Mouse (Mus musculus) Patski (cell line): ENCODE data around the gene Rnf150. TPM values are rescaled to one million over a fixed set of nuclear protein-coding genes. Genes with fewer than 3 reads are reported as not detected.
A peak's percentile ranks its signal among the peaks of the same experiment; 100 is the strongest.

Experiments
- ATAC-seq: fragments of 100-300 bp; one replicate; pipeline ENCODE4 v1.8.0; 2021
- CTCF ChIA-PET: fragments of 350-600 bp; sonication (Branson Sonifier 250); formaldehyde crosslinking; loops from one replicate; lab custom pipeline; 2022; ENCODE audit warnings: inconsistent platforms; lab: Charles Lee
- POLR2A ChIA-PET: fragments of 350-600 bp; sonication (Branson Sonifier 250); formaldehyde crosslinking; loops from one replicate; lab custom pipeline; 2022; ENCODE audit warnings: antibody characterized with exemption, inconsistent platforms; lab: Charles Lee
- DNase-seq: peaks from one replicate; pipeline ENCODE4 v3.0.0-alpha.2; 2011; ENCODE audit warnings: low read depth, low spot score
- H3K27me3 ChIP-seq: fragments of 371-371 bp; one replicate; pipeline ENCODE4 v1.5.1; 2021
- CTCF ChIP-seq: fragments of 100-300 bp; IDR thresholded peaks from one replicate; pipeline ENCODE4 v1.5.1; 2021
- in situ Hi-C: fragments of 300-500 bp; cut with MboI; formaldehyde crosslinking; loops from 3 replicates; pipeline ENCODE4 v1.11.1; 2018; ENCODE audit warnings: low pct_unique_long_range_greater_than_20kb, mixed read lengths
- polyA plus RNA-seq: library from polyadenylated mRNA; unstranded; gene quantifications from one replicate; pipeline ENCODE4 v1.2.3, GENCODE M21; 2021

The Rnf150 gene
- polyA plus RNA-seq, 1 experiment from 2014 or later: 19.1 TPM

GRCm38 (mm10) chr8:83058951-83059350 lies 195.8 kb downstream of the Rnf150 start:
- no peak for TF ChIP-seq CTCF
- CTCF ChIA-PET: interaction anchor here (1.3 kb wide), 1 partner anchor 28 kb away, joined by 3 read pairs; no protein-coding TSS in a partner anchor
- H3K27me3 ChIP-seq: no peaks in the 10 kb centered on the region
- in situ Hi-C loops: no loop called here
- DNase-seq: no peak
- ATAC-seq: no peak
- POLR2A ChIA-PET: no interaction called here

GRCm38 (mm10) chr8:83060076-83060475 lies 196.9 kb downstream of the Rnf150 start:
- TF ChIP-seq CTCF: no peak

GRCm38 (mm10) chr8:83061257-83061656 lies 198.1 kb downstream of the Rnf150 start:
- no peak for DNase-seq
- H3K27me3 ChIP-seq: no peaks in the 10 kb centered on the region
- in situ Hi-C loops: no loop called here
- POLR2A ChIA-PET: no interaction called here
- ATAC-seq: no peak
- TF ChIP-seq CTCF: no peak
- CTCF ChIA-PET: no interaction called here

More at GRCm38 (mm10) chr8:83060076-83060475, 196.9 kb downstream of the Rnf150 start:
- no peak for DNase-seq
- CTCF ChIA-PET: no interaction called here
- POLR2A ChIA-PET: no interaction called here
- no peak for ATAC-seq
- in situ Hi-C loops: no loop called here
- H3K27me3 ChIP-seq: no peaks in the 10 kb centered on the region

GRCm38 (mm10) chr8:83061873-83062272 lies 198.7 kb downstream of the Rnf150 start:
- ATAC-seq (no peak), DNase-seq (no peak)
- no peak for TF ChIP-seq CTCF
- POLR2A ChIA-PET: no interaction called here
- H3K27me3 ChIP-seq: no peaks in the 10 kb centered on the region
- CTCF ChIA-PET: no interaction called here
- in situ Hi-C loops: no loop called here

- ChIA-PET POLR2A (no interaction called here), CTCF (no interaction called here)
- in situ Hi-C loops: no loop called here
- DNase-seq (no peak), ATAC-seq (no peak)
- H3K27me3 ChIP-seq: no peaks in the 10 kb centered on the region
- no peak for TF ChIP-seq CTCF
These were observed 199.1 kb downstream of the Rnf150 start for GRCm38 (mm10) chr8:83062276-83062675.

- H3K27me3 ChIP-seq: no peaks in the 10 kb centered on the region
- in situ Hi-C loops: no loop called here
- DNase-seq (no peak), ATAC-seq (no peak)
- POLR2A ChIA-PET: no interaction called here
- CTCF ChIA-PET: interaction anchor here (1.3 kb wide), 1 partner anchor 18 kb away, joined by 3 read pairs; no protein-coding TSS in a partner anchor
- no peak for TF ChIP-seq CTCF
These were observed 200.9 kb downstream of the Rnf150 start for GRCm38 (mm10) chr8:83064096-83064495.

GRCm38 (mm10) chr8:83066076-83066475 lies 202.9 kb downstream of the Rnf150 start:
- in situ Hi-C loops: no loop called here
- H3K27me3 ChIP-seq: no peaks in the 10 kb centered on the region
- ATAC-seq: no peak
- no peak for DNase-seq
- TF ChIP-seq CTCF: no peak
- CTCF ChIA-PET: interaction anchor here (1.7 kb wide), 1 partner anchor 203 kb away, joined by 4 read pairs; the partner anchor contains the start of gene Rnf150
- POLR2A ChIA-PET: no interaction called here

- CTCF ChIA-PET: no interaction called here
- ATAC-seq: no peak
- no peaks in the 10 kb centered on the region for H3K27me3 ChIP-seq
- POLR2A ChIA-PET: no interaction called here
- DNase-seq: no peak
- TF ChIP-seq CTCF: no peak
- in situ Hi-C loops: no loop called here
These were observed 203.7 kb downstream of the Rnf150 start for GRCm38 (mm10) chr8:83066846-83067245.

GRCm38 (mm10) chr8:83067906-83068305 lies 204.8 kb downstream of the Rnf150 start:
- ChIA-PET CTCF (no interaction called here), POLR2A (no interaction called here)
- TF ChIP-seq CTCF: no peak
- in situ Hi-C loops: no loop called here
- no peak for DNase-seq
- ATAC-seq: no peak
- H3K27me3 ChIP-seq: no peaks in the 10 kb centered on the region

- ChIA-PET CTCF (no interaction called here), POLR2A (no interaction called here)
- ATAC-seq (no peak), DNase-seq (no peak)
- no peaks in the 10 kb centered on the region for H3K27me3 ChIP-seq
- no peak for TF ChIP-seq CTCF
- in situ Hi-C loops: no loop called here
These were observed 211.1 kb downstream of the Rnf150 start for GRCm38 (mm10) chr8:83074248-83074647.

GRCm38 (mm10) chr8:83076621-83077020 lies 213.5 kb downstream of the Rnf150 start:
- ChIA-PET CTCF (interaction anchor here (0.9 to 1.3 kb wide), 2 partner anchors 12 to 39 kb away, joined by 3 to 4 read pairs; no protein-coding TSS in a partner anchor), POLR2A (interaction anchor here (0.5 kb wide), 1 partner anchor 1797 kb away, joined by 3 read pairs; no protein-coding TSS in a partner anchor)
- no peak for DNase-seq
- H3K27me3 ChIP-seq: no peaks in the 10 kb centered on the region
- no peak for TF ChIP-seq CTCF
- ATAC-seq: peak; percentile 51
- in situ Hi-C loops: loop anchor here (25.0 kb wide), 1 partner anchor 1039 kb away; no protein-coding TSS in a partner anchor
